7 mouse cellular contexts compared by ENCODE assay signal in genomic region chr4:130107444-130108131, GRCm38 (mm10). TPM values are rescaled to one million over a fixed set of nuclear protein-coding genes. Genes with fewer than 3 reads are reported as not detected.
DNase-seq lines count a peak whose midpoint lies in the region; ATAC-seq and TF ChIP-seq lines count a peak whose summit lies in the region.

No protein-coding gene starts in this region.

- H3K36me3 ChIP-seq in embryonic facial prominence, embryonic 12.5 days: no peaks in the 10 kb centered on the region
- H3K36me3 ChIP-seq in kidney, adult 2 months (ENCODE audit: control insufficient read depth, insufficient read depth, low read length): no peaks in the 10 kb centered on the region
- H3K36me3 ChIP-seq in limb, embryonic 12.5 days: peaks cover 4% of the 10 kb centered on the region
- no peaks in the 10 kb centered on the region for H3K36me3 ChIP-seq in midbrain, embryonic 15.5 days (replicated peaks)
- no peaks in the 10 kb centered on the region for H3K36me3 ChIP-seq in spleen, adult 2 months (ENCODE audit: control insufficient read depth, insufficient read depth, low read length)

- H3K9me3 ChIP-seq in embryonic facial prominence, embryonic 12.5 days: no peaks in the 10 kb centered on the region
- H3K9me3 ChIP-seq in limb, embryonic 12.5 days: no peaks in the 10 kb centered on the region
- no peaks in the 10 kb centered on the region for H3K9me3 ChIP-seq in midbrain, embryonic 15.5 days

- H3K4me2 ChIP-seq in embryonic facial prominence, embryonic 12.5 days (replicated peaks): peak overlapping the region; percentile 76
- H3K4me2 ChIP-seq in limb, embryonic 12.5 days: peak overlapping the region; percentile 80
- H3K4me2 ChIP-seq in midbrain, embryonic 15.5 days: peak overlapping the region; percentile 58

- peak; percentile 23 for TF ChIP-seq POLR2A in kidney, adult 2 months (IDR thresholded peaks at IDR 0.05; ENCODE audit: low read depth, low read length)
- TF ChIP-seq POLR2A in spleen, adult 2 months (IDR thresholded peaks at IDR 0.05; ENCODE audit: low read depth, low read length): 0 out of 2 replicates have a peak, but pooled peaks have one; percentile 1

- peak overlapping the region; percentile 55; the same call in 1 of the 2 replicates for H3K27ac ChIP-seq in embryonic facial prominence, embryonic 12.5 days
- H3K27ac ChIP-seq in kidney, adult 2 months (ENCODE audit: insufficient read depth, low read depth, low read length): peak overlapping the region; percentile 96
- peak overlapping the region; percentile 69; the same call in 1 of the 2 replicates for H3K27ac ChIP-seq in limb, embryonic 12.5 days
- H3K27ac ChIP-seq in midbrain, embryonic 15.5 days: peak overlapping the region; percentile 66
- peak overlapping the region; percentile 67 for H3K27ac ChIP-seq in spleen, adult 2 months (ENCODE audit: insufficient read depth, low read length)

- peak; percentile 81 for ATAC-seq in embryonic facial prominence, embryonic 12.5 days (ENCODE audit: insufficient number of reproducible peaks, insufficient read depth, low FRiP score, low TSS enrichment)
- peak; percentile 90 for ATAC-seq in limb, embryonic 12.5 days (ENCODE audit: insufficient number of reproducible peaks, insufficient read depth, low FRiP score, low TSS enrichment, low read depth)
- ATAC-seq in midbrain, embryonic 15.5 days (replicated peaks): peak; percentile 97

- TF ChIP-seq CTCF in kidney, adult 2 months (conservative IDR thresholded peaks at IDR 0.05; ENCODE audit: insufficient read depth, insufficient read length, low read depth, low read length): no peak
- TF ChIP-seq CTCF in spleen, adult 2 months (IDR thresholded peaks at IDR 0.05; ENCODE audit: extremely low read depth, insufficient read depth, insufficient read length, insufficient replicate concordance): no peak

- peaks cover 8% of the 10 kb centered on the region for H3K4me1 ChIP-seq in embryonic facial prominence, embryonic 12.5 days
- peaks cover 21% of the 10 kb centered on the region; the same call in 1 of the 2 replicates for H3K4me1 ChIP-seq in kidney, adult 2 months (ENCODE audit: control insufficient read depth, insufficient read depth, low read length)
- peaks cover 15% of the 10 kb centered on the region for H3K4me1 ChIP-seq in limb, embryonic 12.5 days (replicated peaks)
- peaks cover 13% of the 10 kb centered on the region for H3K4me1 ChIP-seq in midbrain, embryonic 15.5 days
- peaks cover 6% of the 10 kb centered on the region; the same call in 1 of the 2 replicates for H3K4me1 ChIP-seq in spleen, adult 2 months (ENCODE audit: control insufficient read depth, insufficient read depth, insufficient read length)

- DNase-seq in adrenal gland, postnatal 25 days: peak; percentile 99
- DNase-seq in heart, adult 18-20 months: peak; percentile 99 to 100
- DNase-seq in kidney, adult 2 months: peak; percentile 100
- peak; percentile 100 for DNase-seq in spleen, adult 2 months (ENCODE audit: low read depth in 1 of 2, low spot score in 2 of 2)

- WGBS in embryonic facial prominence, embryonic 12.5 days: 1% methylated on average over 39 of the region's 39 CpGs
- under 1% methylated on average over 39 of the region's 39 CpGs for WGBS in kidney, adult 2 months
- 1% methylated on average over 39 of the region's 39 CpGs for WGBS in limb, embryonic 12.5 days
- 1% methylated on average over 39 of the region's 39 CpGs for WGBS in midbrain, embryonic 15.5 days
- under 1% methylated on average over 39 of the region's 39 CpGs for WGBS in spleen, adult 2 months

- H3K9ac ChIP-seq in embryonic facial prominence, embryonic 12.5 days: peak overlapping the region; percentile 60
- H3K9ac ChIP-seq in limb, embryonic 12.5 days (replicated peaks): peak overlapping the region; percentile 60
- peak overlapping the region; percentile 57 for H3K9ac ChIP-seq in midbrain, embryonic 15.5 days

- no peaks in the 10 kb centered on the region for H3K27me3 ChIP-seq in embryonic facial prominence, embryonic 12.5 days
- no peaks in the 10 kb centered on the region for H3K27me3 ChIP-seq in kidney, adult 2 months (replicated peaks; ENCODE audit: control insufficient read depth, insufficient read depth, low read length)
- 0 out of 2 replicates have a peak, but pooled peaks cover 7% of the 10 kb centered on the region for H3K27me3 ChIP-seq in limb, embryonic 12.5 days
- no peaks in the 10 kb centered on the region for H3K27me3 ChIP-seq in midbrain, embryonic 15.5 days (replicated peaks)
- H3K27me3 ChIP-seq in spleen, adult 2 months (ENCODE audit: control insufficient read depth, insufficient read depth, low read length): no peaks in the 10 kb centered on the region

- peak overlapping the region; percentile 72 for H3K4me3 ChIP-seq in embryonic facial prominence, embryonic 12.5 days
- H3K4me3 ChIP-seq in kidney, adult 2 months (ENCODE audit: insufficient read depth, low read depth, low read length): peak overlapping the region; percentile 97
- H3K4me3 ChIP-seq in limb, embryonic 12.5 days (replicated peaks): peak overlapping the region; percentile 67
- peak overlapping the region; percentile 58 for H3K4me3 ChIP-seq in midbrain, embryonic 15.5 days
- H3K4me3 ChIP-seq in spleen, adult 2 months (ENCODE audit: extremely low read depth, insufficient read depth, insufficient read length): peak overlapping the region; percentile 80

RNA-seq across cellular contexts. Expression of gene Pef1, which starts 5.2 kb away (rescaled TPM):
- total RNA-seq in adrenal gland, postnatal 25 days (2021): 68.0 and 70.3 TPM in 2 replicates
- 65.6 and 69.5 TPM in 2 replicates for polyA plus RNA-seq in embryonic facial prominence, embryonic 12.5 days (2016; fragmentation: Nextera tagmentation; extraction: Ambion mirVana)
- total RNA-seq in heart, adult 18-20 months (2021): 10 to 100 TPM; 31.3 to 40.1 TPM
- 129 and 139 TPM in 2 replicates for polyA plus RNA-seq in kidney, adult 2 months (2012; rRNA removed)
- 64.6 and 64.7 TPM in 2 replicates for polyA plus RNA-seq in limb, embryonic 12.5 days (2016; fragmentation: Nextera tagmentation; extraction: Ambion mirVana)
- polyA plus RNA-seq in midbrain, embryonic 15.5 days (2015; fragmentation: Nextera tagmentation; extraction: Ambion mirVana): 68.1 and 75.5 TPM in 2 replicates
- 47.1 and 52.5 TPM in 2 replicates for polyA plus RNA-seq in spleen, adult 2 months (2012; rRNA removed)

RNA-seq across cellular contexts. Expression of gene Hcrtr1, which starts 31.6 kb away (rescaled TPM):
- 0.57 and 0.76 TPM in 2 replicates for total RNA-seq in adrenal gland, postnatal 25 days (2021)
- 0.27 and 0.32 TPM in 2 replicates for polyA plus RNA-seq in embryonic facial prominence, embryonic 12.5 days (2016; fragmentation: Nextera tagmentation; extraction: Ambion mirVana)
- total RNA-seq in heart, adult 18-20 months (2021): not detected
- 0.54 and 0.56 TPM in 2 replicates for polyA plus RNA-seq in kidney, adult 2 months (2012; rRNA removed)
- not detected in 2 replicates for polyA plus RNA-seq in limb, embryonic 12.5 days (2016; fragmentation: Nextera tagmentation; extraction: Ambion mirVana)
- 3.3 and 3.6 TPM in 2 replicates for polyA plus RNA-seq in midbrain, embryonic 15.5 days (2015; fragmentation: Nextera tagmentation; extraction: Ambion mirVana)
- 0.48 and 0.67 TPM in 2 replicates for polyA plus RNA-seq in spleen, adult 2 months (2012; rRNA removed)

RNA-seq across cellular contexts. Expression of gene Col16a1, which starts 59.9 kb away (rescaled TPM):
- 14.1 and 14.8 TPM in 2 replicates for total RNA-seq in adrenal gland, postnatal 25 days (2021)
- polyA plus RNA-seq in embryonic facial prominence, embryonic 12.5 days (2016; fragmentation: Nextera tagmentation; extraction: Ambion mirVana): 40.3 and 46.2 TPM in 2 replicates
- total RNA-seq in heart, adult 18-20 months (2021): 1 to 10 TPM; 4.5 to 4.6 TPM
- polyA plus RNA-seq in kidney, adult 2 months (2012; rRNA removed): 12.7 and 15.4 TPM in 2 replicates
- polyA plus RNA-seq in limb, embryonic 12.5 days (2016; fragmentation: Nextera tagmentation; extraction: Ambion mirVana): 24.2 and 30.9 TPM in 2 replicates
- polyA plus RNA-seq in midbrain, embryonic 15.5 days (2015; fragmentation: Nextera tagmentation; extraction: Ambion mirVana): 7.8 and 12.9 TPM in 2 replicates
- polyA plus RNA-seq in spleen, adult 2 months (2012; rRNA removed): 9.0 and 10.3 TPM in 2 replicates

Comparison
In these comparisons a context has a peak if more than half of its experiments do, and no peak if none do; other contexts are left out.
1. Peak in every context shown above with its lines: DNase-seq, ATAC-seq, H3K4me3 ChIP-seq and H3K27ac ChIP-seq.